Mouse (Mus musculus) retina, adult 2 months (tissue): Measurements from ENCODE around the gene Misp.
A peak's percentile ranks its signal among the peaks of the same experiment; 100 is the strongest.

Source experiments
- DNase-seq: peaks from one replicate; pipeline ENCODE4 v3.0.0-alpha.2; 2012; ENCODE audit warnings: low read depth, low spot score

Misp gene

GRCm38 (mm10) chr10:79794491-79794931 lies 26.3 kb upstream of the Misp start:
- no peak for DNase-seq

GRCm38 (mm10) chr10:79795905-79796304 lies 24.9 kb upstream of the Misp start:
- DNase-seq: no peak

GRCm38 (mm10) chr10:79797326-79797725 lies 23.5 kb upstream of the Misp start:
- DNase-seq: no peak

DNA sequence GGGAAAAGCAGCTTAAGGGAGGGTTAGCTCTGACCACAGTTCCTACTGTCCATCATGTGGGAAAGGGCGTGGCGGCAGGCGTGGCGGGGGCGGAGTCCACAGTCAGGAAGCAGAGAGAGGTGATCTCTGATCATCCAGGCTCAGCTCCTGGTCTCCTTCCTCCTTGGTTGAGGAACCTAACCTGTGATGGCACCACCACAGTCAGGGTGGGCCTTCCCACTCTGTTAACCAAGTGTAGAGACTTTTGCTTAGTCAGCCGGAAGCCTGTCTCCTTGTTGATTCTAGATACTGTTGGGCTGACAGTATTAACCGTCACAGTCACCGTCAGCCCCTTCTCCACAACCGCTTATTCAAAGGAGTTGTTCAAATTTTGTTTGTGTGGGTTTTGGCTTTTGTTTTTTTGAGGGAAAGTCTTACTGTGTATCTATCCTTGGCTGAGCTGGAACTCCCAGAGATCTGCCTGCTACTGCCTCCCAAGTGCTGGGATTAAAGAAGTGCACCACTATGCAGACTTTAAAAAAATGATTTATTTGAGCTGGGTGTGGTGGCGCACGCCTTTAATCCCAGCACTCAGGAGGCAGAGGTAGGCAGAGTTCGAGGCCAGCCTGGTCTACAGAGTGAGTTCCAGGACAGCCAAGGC lies 22.4 kb upstream of the Misp start:
- no peak for DNase-seq

DNA sequence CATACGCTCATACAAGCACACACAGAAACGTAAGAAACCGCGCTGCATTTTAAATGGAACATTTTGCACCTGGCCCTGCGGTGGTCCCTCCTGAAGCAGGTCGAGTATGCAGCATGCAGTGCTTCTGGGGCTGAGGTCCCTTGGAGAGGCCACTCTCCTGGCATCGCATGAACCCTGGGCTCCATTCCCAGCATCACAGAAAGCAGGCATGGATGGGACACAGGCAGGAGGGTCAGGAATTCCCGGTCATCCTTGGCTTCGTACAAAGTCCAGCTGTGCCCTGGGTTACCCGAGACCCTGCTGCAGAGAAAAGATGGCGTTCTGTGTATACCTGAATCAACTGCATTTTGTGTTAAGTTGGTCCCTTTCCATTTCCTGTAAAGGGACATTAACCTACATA lies 20.3 kb upstream of the Misp start:
- DNase-seq: no peak

- DNase-seq: no peak
Measured at GRCm38 (mm10) chr10:79801837-79802236, 19.0 kb upstream of the Misp start.

- no peak for DNase-seq
Measured at GRCm38 (mm10) chr10:79802331-79802971, 18.3 kb upstream of the Misp start.

DNA sequence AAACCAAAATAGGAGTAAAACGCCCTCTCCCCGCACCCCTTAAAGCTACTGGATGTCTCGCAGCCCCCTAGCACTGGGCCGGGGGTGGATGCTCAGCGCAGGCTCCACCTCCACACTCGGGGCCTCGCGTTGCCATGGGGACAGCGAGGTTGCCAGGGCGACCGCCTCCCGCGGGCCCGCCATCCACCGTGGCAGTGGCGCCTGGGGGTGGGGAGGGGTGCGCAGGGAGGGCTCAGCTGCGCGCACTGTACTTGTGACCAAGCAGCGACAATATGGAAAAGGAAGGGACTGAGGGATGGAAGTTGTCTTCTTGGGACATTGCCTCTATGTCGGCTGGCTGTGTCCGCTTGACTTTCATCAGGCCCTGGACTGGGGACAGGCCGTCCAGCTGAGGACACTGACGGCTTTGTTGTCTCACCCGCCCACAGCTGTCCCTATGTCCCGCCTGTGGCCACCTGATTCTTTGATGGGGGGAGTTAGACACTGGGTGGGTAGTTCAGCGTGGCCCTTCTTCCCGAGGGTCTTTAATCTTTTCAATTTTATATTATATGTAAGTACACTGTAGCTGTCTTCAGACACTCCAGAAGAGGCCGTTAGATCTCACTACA lies 17.0 kb upstream of the Misp start:
- no peak for DNase-seq

DNA sequence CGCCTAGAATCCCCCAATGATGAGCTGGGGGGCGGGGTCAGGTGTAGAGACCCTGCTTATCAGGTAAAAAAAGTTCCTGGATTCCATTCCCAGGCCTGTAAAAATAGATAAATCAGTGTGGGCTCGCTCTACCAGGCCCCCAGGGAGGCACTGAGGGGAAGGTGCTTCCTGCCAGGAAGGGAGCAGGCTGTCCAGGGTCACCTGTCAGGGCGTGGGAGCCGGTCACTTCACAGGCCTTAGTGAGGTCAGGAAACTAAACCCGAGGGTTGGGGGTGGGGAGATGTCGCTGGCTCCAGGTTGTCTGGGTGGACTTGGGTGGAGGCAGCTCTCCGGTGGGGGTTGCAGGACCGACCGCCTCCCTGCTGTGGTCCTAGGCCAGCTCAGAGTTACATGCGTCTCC lies 15.2 kb upstream of the Misp start:
- no peak for DNase-seq

- no peak for DNase-seq
Measured at GRCm38 (mm10) chr10:79806331-79806730, 14.5 kb upstream of the Misp start.

DNA sequence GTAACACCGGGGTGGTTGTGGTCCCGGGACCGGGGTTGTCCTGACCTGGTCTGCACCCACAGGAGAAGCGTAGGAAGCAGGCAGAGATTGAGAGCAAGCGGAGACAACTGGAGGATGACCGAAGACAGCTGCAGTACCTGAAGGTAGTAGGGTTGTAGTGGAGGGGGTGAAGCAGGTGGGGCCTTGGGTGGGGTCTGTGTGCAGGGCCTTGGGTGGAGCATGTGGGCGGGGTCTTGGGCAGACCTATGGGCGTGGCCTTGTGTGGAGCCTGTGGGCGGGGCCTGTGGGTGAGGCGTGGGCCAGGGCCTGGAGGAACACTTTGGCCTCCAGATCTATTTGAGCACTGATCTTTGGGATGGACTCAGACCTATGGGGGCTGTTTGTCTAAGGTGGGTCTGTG lies 13.8 kb upstream of the Misp start:
- DNase-seq: no peak

- no peak for DNase-seq
Measured at GRCm38 (mm10) chr10:79807826-79808225, 13.0 kb upstream of the Misp start.

- no peak for DNase-seq
Measured at GRCm38 (mm10) chr10:79808728-79809127, 12.1 kb upstream of the Misp start.

DNA sequence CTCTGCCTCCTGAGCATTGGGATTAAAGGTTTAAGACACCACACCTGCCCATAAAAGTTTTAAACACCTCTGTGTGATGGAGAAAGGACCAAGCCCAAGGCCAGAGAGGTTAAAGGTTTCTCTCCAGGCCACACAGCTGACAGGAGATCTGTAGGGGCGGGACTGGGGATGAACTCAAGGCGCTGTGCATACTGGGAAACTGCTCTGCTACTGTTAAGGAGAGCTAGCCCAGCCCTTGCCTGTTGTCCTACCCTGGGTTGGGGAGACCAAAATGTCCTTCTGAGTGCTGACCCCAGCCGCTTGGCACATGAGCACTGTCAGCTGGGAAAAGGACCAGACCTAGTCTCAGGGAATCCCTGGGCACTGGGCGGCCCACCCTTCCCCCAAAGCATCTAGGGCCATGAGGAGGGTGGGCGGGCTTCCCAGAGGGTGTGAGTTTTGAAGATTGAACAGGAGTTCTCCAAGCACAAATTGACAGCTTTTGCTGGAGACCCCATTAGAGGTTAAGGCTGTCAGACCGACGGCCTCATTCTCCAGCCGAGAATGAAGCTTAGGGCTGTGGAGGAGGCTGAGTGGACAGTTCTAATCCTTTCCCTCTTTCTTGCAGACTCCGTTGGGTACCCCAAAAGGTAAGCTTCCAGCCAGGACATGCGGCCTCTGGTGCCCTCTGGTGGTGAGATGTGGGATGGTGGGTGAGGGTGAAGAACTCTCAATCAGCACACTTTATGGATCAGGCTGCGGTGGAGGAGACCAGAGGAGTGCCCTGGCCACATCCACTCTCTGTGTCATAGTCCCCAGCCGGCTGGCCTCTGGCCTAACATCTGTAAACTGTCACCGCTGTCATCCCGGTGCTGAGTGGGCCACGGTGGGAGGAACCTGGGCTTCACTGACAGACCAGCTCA lies 8.8 kb upstream of the Misp start:
- DNase-seq: peak; percentile 56

GRCm38 (mm10) chr10:79814271-79814842 lies 6.4 kb upstream of the Misp start:
- DNase-seq: no peak

- DNase-seq: no peak
Measured at GRCm38 (mm10) chr10:79815671-79816494, 4.9 kb upstream of the Misp start.

DNA sequence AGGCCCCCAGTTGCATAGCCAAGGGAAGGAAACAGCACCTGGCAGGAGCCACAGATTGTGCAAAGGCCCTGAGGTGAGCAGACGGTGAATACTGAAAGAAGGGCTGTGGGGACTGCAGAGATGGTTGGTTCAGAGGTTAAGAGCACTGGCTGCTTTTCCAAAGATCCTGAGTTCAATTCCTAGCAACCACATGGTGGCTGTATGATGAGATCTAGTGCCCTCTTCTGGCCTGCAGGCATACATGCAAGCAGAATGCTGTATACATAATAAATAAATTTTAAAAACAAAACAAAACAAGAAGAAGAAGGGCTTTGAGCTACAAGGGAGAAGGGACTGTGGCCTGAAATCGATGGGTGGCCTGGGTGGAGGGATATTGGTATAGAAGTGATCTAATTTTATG lies 3.7 kb upstream of the Misp start:
- no peak for DNase-seq

DNA sequence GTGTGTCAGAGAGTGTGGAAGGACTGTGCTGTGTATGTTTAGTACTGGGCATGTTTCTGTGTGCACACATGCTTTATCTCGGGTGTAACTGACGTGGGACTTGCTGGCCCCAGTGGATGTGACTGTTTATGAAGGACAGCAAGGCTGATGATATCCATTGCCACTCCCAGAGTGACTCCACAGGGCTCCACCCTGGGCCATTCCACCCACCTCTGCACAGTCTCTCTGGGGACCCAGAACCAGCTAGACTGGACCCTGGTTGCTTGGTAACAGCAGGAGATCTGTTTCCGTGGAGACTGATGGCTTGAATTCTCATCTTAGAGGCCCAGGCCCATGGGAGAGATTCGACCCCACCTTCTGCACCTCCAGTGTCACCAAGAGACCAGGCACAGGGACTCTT lies 2.6 kb upstream of the Misp start:
- DNase-seq: no peak

DNA sequence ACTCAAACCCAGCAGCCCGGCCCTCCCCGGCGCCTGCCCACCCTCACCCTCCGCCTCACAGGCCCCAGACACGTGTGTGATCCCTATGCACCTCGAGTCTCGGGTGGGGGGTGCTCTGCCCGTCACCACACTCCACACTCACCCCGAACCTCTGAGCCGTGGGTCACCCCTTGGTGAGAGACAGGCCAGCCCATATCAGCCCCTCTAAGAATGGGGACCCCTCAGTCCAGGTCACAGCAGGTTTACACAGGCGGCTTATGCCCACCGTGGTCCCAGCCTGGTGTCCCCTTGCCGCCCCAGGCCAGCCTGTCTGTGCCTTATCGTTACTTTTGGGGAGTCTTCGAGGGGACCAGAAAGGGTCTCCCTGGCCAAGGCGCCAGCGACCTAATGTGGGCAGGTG lies 1.2 kb upstream of the Misp start:
- DNase-seq: no peak

DNA sequence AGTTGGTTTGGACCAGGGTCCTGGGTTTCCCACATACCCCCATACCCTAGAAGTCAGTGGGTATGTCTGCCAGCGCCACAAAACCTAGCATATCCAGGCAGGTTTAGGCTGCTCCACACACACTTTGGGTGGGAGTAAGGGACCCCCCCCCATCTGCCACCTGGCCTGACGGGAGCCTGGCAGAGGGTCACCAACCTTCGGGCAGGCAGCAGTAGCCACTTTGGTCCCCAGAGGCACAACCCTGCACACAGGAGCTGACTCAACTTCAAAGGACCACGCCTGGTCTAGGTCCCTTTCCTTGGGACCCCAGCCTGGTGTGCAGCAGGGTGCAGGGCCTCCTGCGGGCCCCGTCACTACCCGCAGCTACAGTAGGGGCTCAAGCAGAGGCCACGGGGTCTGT lies 512 bp upstream of the Misp start:
- DNase-seq: no peak

GRCm38 (mm10) chr10:79821731-79822130 lies 942 bp downstream of the Misp start:
- no peak for DNase-seq
